Mouse (Mus musculus) liver, embryonic 14.5 days (tissue): ENCODE results near the gene Creb5. TPM values are rescaled to one million over a fixed set of nuclear protein-coding genes. Genes with fewer than 3 reads are reported as not detected.

Source experiments
- ATAC-seq: fragments of 200-750 bp; cut with Nextera tagmentation; 2 replicates; pipeline ENCODE4 v1.8.0; 2017; ENCODE audit warnings: moderate number of reproducible peaks, mild to moderate bottlenecking, moderate library complexity; ENCODE audit not compliant: insufficient read depth
- DNase-seq, 3 experiments: peaks; one replicate each; pipeline ENCODE4 v3.0.0-alpha.2; 2012 to 2013; ENCODE audit warnings: low read depth in 3 of 3, low spot score in 3 of 3
- H3K27ac ChIP-seq: fragments of 300-500 bp; sonication (generic); 2 replicates; pipeline ENCODE4 v1.5.1; 2014; ENCODE audit warnings: moderate library complexity, mild to moderate bottlenecking, control low read depth, inconsistent platforms
- H3K27me3 ChIP-seq: fragments of 300-500 bp; sonication (generic); 2 replicates; pipeline ENCODE4 v1.6.1; 2014; ENCODE audit warnings: mild to moderate bottlenecking, low read length, moderate library complexity; ENCODE audit not compliant: control insufficient read depth, insufficient read depth
- H3K36me3 ChIP-seq: fragments of 300-500 bp; sonication (generic); replicated peaks from 2 replicates; pipeline ENCODE4 v1.6.1; 2014; ENCODE audit warnings: low read depth; ENCODE audit not compliant: control insufficient read depth, insufficient read depth
- H3K4me1 ChIP-seq, 2 experiments: fragments of 200-500 bp in 1 of 2; fragments of 300-500 bp in 1 of 2; sonication (generic) in 1 of 2; replicated peaks; 2 replicates each; pipeline ENCODE4 v1.6.1; 2012 to 2014; ENCODE audit warnings: antibody characterized with exemption in 1 of 2, inconsistent platforms in 1 of 2, low read length in 1 of 2; ENCODE audit not compliant: control insufficient read depth in 2 of 2, insufficient read depth in 2 of 2
- H3K4me2 ChIP-seq: fragments of 300-500 bp; sonication (generic); 2 replicates; pipeline ENCODE4 v1.6.1; 2014; ENCODE audit warnings: low read depth, mild to moderate bottlenecking, control low read depth, moderate library complexity
- H3K4me3 ChIP-seq, 2 experiments: fragments of 200-500 bp in 1 of 2; fragments of 300-500 bp in 1 of 2; sonication (generic) in 1 of 2; 2 replicates each; pipeline ENCODE4 v1.5.1; 2012 to 2014; ENCODE audit warnings: low read depth in 2 of 2, low read length in 2 of 2, mild to moderate bottlenecking in 2 of 2, control low read depth in 1 of 2, inconsistent platforms in 1 of 2, moderate library complexity in 1 of 2; ENCODE audit not compliant: insufficient read depth in 1 of 2
- H3K9ac ChIP-seq: fragments of 300-500 bp; sonication (generic); replicated peaks from 2 replicates; pipeline ENCODE4 v1.6.1; 2014; ENCODE audit warnings: mild to moderate bottlenecking, control low read depth, moderate library complexity
- H3K9me3 ChIP-seq: fragments of 300-500 bp; sonication (generic); 2 replicates; pipeline ENCODE4 v1.6.1; 2016; ENCODE audit warnings: low read length, mixed read lengths; ENCODE audit not compliant: control insufficient read depth
- CTCF ChIP-seq: IDR thresholded peaks from 2 replicates; pipeline ENCODE4 v1.5.1; 2016; ENCODE audit warnings: antibody characterized with exemption, low read depth, control low read depth
- EP300 ChIP-seq: IDR thresholded peaks from 2 replicates; pipeline ENCODE4 v1.6.1; 2016; ENCODE audit warnings: antibody characterized with exemption, low read depth
- WGBS: fragments of 180-500 bp; shearing (Covaris S2); extraction: QIAGEN DNeasy Blood & Tissue Kit; methylation state at CpG from one replicate; pipeline ENCODE4 v1.1.7; 2014; ENCODE audit not compliant: insufficient replicate concordance; 5-methylcytosine and 5-hydroxymethylcytosine counted together
- polyA plus RNA-seq, 2 experiments: library from polyadenylated mRNA; depleted of rRNA in 1 of 2; stranded (reverse) in 1 of 2; unstranded in 1 of 2; fragments of >200 nt; fragmentation: Nextera tagmentation in 1 of 2; extraction: Ambion mirVana in 1 of 2; gene quantifications; 2 replicates each; pipeline versions ENCODE4 v1.2.1 to v1.2.3; 2012 to 2014

Creb5 gene
- polyA plus RNA-seq, 2 experiments, result 0.04 to 0.06 TPM

DNA sequence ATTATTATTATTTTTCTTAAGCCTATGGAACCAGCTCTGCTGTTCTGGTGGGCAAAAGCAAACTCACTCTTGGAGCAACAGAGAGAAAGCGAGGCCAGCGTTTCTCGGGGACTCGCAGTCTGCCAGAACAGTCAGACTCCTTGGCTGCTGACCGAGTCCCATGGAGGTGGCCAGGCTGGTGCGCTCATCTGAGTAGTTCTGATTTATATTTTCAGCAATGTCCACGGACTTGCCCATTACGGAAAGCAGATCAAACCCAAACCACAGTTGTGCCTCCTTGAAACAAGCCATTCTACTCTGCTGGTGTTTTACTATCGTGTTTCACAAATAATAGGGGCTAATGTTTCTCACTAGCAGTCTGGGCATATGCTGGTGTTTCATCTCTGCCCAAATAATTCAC, 408.1 kb downstream of the Creb5 start:
- Histone ChIP-seq H3K9me3 (no peaks in the 10 kb centered on the region), H3K27me3 (no peaks in the 10 kb centered on the region), H3K36me3 (no peaks in the 10 kb centered on the region), H3K9ac (no peak overlapping the region), H3K27ac (no peak overlapping the region), H3K4me3 (no peak overlapping the region), H3K4me1 (no peaks in the 10 kb centered on the region), H3K4me2 (no peak overlapping the region)
- ATAC-seq (no peak), DNase-seq (no peak)
- 75% methylated on average over 9 of the region's 9 CpGs for WGBS
- TF ChIP-seq CTCF (no peak), EP300 (no peak)

DNA sequence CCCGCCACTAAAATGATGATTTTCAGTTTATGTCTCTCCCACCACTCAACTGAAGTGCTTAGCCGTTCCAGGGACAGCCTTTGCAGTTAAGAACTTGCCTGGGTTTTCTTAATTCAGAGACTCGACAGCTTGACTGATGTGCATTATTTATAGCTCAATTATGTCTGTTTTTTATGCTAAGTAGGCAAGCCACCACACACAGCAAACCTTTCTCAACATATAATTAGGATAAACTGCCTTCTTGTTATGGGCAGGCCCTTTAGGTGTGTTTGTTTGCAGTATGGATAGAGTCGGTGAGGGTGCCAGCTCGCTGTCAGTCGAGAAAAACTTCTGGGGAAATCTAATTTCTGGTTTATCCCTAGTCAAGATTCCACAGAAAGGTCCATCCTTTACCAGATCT, 409.4 kb downstream of the Creb5 start:
- H3K9me3 ChIP-seq, result no peaks in the 10 kb centered on the region
- TF ChIP-seq EP300 (no peak), CTCF (no peak)
- H3K27ac ChIP-seq, result no peak overlapping the region
- DNase-seq, result no peak
- H3K36me3 ChIP-seq, result no peaks in the 10 kb centered on the region
- no peak overlapping the region for H3K4me3 ChIP-seq
- no peak overlapping the region for H3K4me2 ChIP-seq
- 62% methylated on average over 6 of the region's 6 CpGs for WGBS
- no peaks in the 10 kb centered on the region for H3K27me3 ChIP-seq
- ATAC-seq, result no peak
- no peaks in the 10 kb centered on the region for H3K4me1 ChIP-seq
- no peak overlapping the region for H3K9ac ChIP-seq

DNA sequence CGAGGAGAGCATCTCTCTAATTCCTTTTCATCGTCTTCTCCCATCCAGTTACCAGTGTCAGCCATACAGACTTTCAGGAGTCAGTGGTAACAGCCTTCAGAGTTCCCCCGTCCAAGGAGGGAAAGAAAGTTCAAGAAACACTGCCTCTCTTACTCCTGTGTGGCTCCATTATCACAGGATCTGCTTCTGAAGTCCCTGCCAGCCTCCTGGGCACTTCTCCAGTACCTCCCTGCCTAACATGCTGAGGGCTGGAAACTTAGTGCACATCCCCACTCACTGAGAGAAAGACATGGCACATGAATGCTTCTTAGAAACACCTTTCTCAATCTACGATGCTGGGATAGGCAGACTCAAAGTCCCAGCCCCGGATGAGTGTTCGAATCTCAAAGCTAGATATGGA, 409.9 kb downstream of the Creb5 start:
- DNase-seq (no peak), ATAC-seq (no peak)
- no peaks in the 10 kb centered on the region for H3K9me3 ChIP-seq
- H3K36me3 ChIP-seq, result no peaks in the 10 kb centered on the region
- no peaks in the 10 kb centered on the region for H3K27me3 ChIP-seq
- H3K4me2 ChIP-seq, result no peak overlapping the region
- TF ChIP-seq CTCF (no peak), EP300 (no peak)
- H3K27ac ChIP-seq, result no peak overlapping the region
- H3K4me1 ChIP-seq, result no peaks in the 10 kb centered on the region
- H3K9ac ChIP-seq, result no peak overlapping the region
- H3K4me3 ChIP-seq, result no peak overlapping the region
- WGBS, result 57% methylated on average over 6 of the region's 6 CpGs

DNA sequence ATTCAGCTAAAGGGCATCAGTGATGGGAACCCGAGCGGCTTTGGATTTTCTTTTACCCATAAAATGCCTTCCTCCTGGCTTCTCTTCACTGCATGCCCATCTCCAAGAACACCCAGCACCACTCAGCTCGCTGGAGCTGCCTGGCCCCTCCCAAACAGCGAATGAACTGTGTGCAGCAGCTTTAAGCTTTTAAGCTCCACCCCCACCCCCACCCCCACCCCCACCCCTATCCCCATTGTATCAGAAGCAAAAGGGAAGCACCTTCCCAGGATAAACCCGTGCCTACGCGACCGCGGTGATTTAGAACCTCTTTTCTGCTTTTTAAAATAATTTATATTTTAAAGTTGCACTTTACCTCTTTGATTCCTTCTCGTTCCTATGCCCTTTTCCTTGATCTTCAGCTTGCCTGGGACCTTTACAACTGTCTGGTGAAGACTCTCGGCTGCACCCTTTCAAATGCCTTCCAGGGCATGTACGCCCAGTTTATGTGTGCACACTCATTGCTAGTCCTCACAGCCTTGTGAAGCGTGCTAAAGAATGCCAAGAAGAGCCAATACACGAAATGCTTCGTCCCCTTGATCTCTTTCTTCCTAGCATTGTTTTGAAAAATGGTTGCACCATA, 411.2 kb downstream of the Creb5 start:
- H3K4me2 ChIP-seq, result no peak overlapping the region
- ATAC-seq, result no peak
- TF ChIP-seq CTCF, result no peak
- TF ChIP-seq EP300, result no peak
- no peaks in the 10 kb centered on the region for H3K4me1 ChIP-seq
- no peaks in the 10 kb centered on the region for H3K27me3 ChIP-seq
- 11% methylated on average over 15 of the region's 15 CpGs for WGBS
- no peak overlapping the region for H3K27ac ChIP-seq
- no peak overlapping the region for H3K9ac ChIP-seq
- no peaks in the 10 kb centered on the region for H3K9me3 ChIP-seq
- DNase-seq, result no peak
- no peak overlapping the region for H3K4me3 ChIP-seq
- no peaks in the 10 kb centered on the region for H3K36me3 ChIP-seq

DNA sequence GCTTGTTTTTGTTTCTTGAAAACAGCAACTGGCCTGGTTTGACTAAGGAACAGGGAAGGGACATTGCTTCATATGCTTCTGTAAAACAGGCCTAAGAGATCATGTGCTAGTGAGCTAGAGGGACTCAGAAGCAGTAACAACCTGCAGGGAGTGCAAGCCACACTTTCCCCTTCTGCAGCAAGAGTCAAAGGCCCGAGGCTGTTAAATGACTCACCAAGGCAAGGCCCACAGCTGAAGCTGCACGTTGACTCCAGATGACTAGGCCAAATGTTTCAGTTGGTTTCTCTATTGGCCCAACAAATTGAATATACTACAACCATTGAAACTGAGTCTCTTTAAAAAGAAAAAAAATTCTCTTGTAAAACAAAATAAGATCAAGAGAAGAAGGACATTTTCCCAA, 417.4 kb downstream of the Creb5 start:
- H3K9ac ChIP-seq, result no peak overlapping the region
- no peaks in the 10 kb centered on the region for H3K36me3 ChIP-seq
- WGBS, result 22% methylated on average over 2 of the region's 2 CpGs
- TF ChIP-seq EP300, result no peak
- TF ChIP-seq CTCF, result no peak
- no peak overlapping the region for H3K4me2 ChIP-seq
- H3K9me3 ChIP-seq, result no peaks in the 10 kb centered on the region
- no peak for DNase-seq
- no peaks in the 10 kb centered on the region for H3K4me1 ChIP-seq
- H3K27ac ChIP-seq, result no peak overlapping the region
- no peak for ATAC-seq
- H3K27me3 ChIP-seq, result no peaks in the 10 kb centered on the region
- H3K4me3 ChIP-seq, result no peak overlapping the region
